Mouse (Mus musculus): Measurements from ENCODE around the gene Bok. TPM values are rescaled to one million over a fixed set of nuclear protein-coding genes. Genes with fewer than 3 reads are reported as not detected.

Bok gene
- total RNA-seq, 2 experiments from 2014 or later, result 0.90 to 1.5 TPM

GRCm38 (mm10) chr1:93741987-93742386 lies 56.5 kb downstream of the Bok start:
- DNase-seq, result no peak

GRCm38 (mm10) chr1:93742910-93743309 lies 57.5 kb downstream of the Bok start:
- DNase-seq, result no peak

Other genes starting within 250 kb of the Bok start
- 100 to 1,000 TPM; 290 to 306 TPM for gene Hdlbp, start 206.8 kb upstream of the Bok start, total RNA-seq (2021)
- 10 to 100 TPM; 11.6 to 12.2 TPM for gene Farp2, start 173.6 kb upstream of the Bok start, total RNA-seq (2021)
- 10 to 100 TPM; 79.2 to 82.7 TPM for gene Stk25, start 27.0 kb upstream of the Bok start, total RNA-seq (2021)
- gene Atg4b, start 65.8 kb downstream of the Bok start, total RNA-seq (2021), result 10 to 100 TPM; 24.4 to 26.3 TPM
- 10 to 100 TPM; 61.0 to 63.9 TPM for gene Thap4, start 69.2 kb downstream of the Bok start, total RNA-seq (2021)
- gene Dtymk, start 116.3 kb downstream of the Bok start, total RNA-seq (2021), result 10 to 100 TPM; 15.7 to 16.4 TPM
- 1 to 10 TPM; 3.1 TPM for gene Ing5, start 118.3 kb downstream of the Bok start, total RNA-seq (2021)
- gene D2hgdh, start 139.2 kb downstream of the Bok start, total RNA-seq (2021), result 10 to 100 TPM; 18.4 to 23.1 TPM
- gene Gal3st2, start 175.6 kb downstream of the Bok start, total RNA-seq (2021), result not detected
- gene Gal3st2b, start 232.7 kb downstream of the Bok start, total RNA-seq (2021), result not detected

All from gastrocnemius, postnatal 25 days (tissue).